Mouse (Mus musculus): Measurements from ENCODE around the gene Rcl1. TPM values are rescaled to one million over a fixed set of nuclear protein-coding genes. Genes with fewer than 3 reads are reported as not detected.

Gene Rcl1
- polyA plus RNA-seq, 1 experiment from 2014 or later = 36.1 TPM

DNA sequence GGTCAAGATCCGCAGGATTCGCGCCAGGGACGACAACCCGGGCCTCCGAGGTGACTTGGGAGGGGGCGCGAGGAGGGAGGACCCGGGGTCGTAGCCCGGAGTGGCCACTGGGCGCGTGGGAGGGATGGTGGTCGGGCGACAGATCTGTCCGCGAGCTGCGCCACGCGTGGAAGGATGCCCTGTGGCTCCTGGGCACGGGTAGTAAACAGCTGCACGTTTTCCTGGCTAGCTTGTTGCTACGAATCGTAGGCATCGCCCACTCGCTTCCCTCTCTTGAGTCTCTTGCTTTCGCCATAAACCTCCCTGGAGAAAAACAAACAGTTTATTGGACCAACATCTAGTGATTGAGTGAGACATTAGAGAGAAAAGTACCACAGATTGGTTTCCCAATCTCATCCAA lies 416 bp downstream of the Rcl1 start:
- Histone ChIP-seq H3K9ac (replicated peaks; ENCODE audit: low read depth, low read length) (peak overlapping the region; percentile 69), H3K9me3 (ENCODE audit: control insufficient read depth, low read length) (no peaks in the 10 kb centered on the region), H3K4me2 (ENCODE audit: low read depth, low read length) (peak overlapping the region; percentile 72), H3K36me3 (ENCODE audit: control insufficient read depth, insufficient read depth, low read length) (no peaks in the 10 kb centered on the region), H3K4me1 (ENCODE audit: control insufficient read depth, insufficient read depth, low read length) (peaks cover 8% of the 10 kb centered on the region; the same call in 1 of the 2 replicates), H3K27me3 (ENCODE audit: control insufficient read depth, insufficient read depth, low read length) (no peaks in the 10 kb centered on the region), H3K4me3 (ENCODE audit: low read depth, low read length) (peak overlapping the region; percentile 98), H3K27ac (ENCODE audit: low read depth, low read length) (0 out of 2 replicates have a peak overlapping the region, but pooled peaks have one; percentile 7)
- under 1% methylated on average over 27 of the region's 27 CpGs for WGBS
- ATAC-seq (ENCODE audit: low read depth) = peak; percentile 50

DNA sequence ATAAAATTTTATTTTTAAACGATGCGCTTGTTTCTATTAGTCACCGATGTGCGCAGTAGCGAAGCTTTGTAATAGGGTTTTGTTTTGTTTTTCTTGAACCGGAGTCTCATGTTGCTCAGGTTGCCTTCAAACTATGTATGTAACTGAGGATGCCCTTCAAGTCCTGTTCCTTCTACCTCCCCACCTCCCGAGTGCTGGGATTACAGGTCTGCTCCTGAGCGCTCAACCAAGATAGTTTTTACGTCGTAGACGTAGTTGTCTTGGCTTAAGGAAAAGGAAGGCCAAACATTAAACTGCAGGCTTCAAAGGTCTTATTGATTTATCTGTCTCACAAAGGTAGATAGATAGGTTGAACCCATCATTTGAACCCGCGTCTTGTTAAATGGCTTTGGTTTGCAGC lies 923 bp downstream of the Rcl1 start:
- H3K27me3 ChIP-seq (ENCODE audit: control insufficient read depth, insufficient read depth, low read length) = no peaks in the 10 kb centered on the region
- no peaks in the 10 kb centered on the region for H3K9me3 ChIP-seq (ENCODE audit: control insufficient read depth, low read length)
- peak overlapping the region; percentile 72 for H3K4me2 ChIP-seq (ENCODE audit: low read depth, low read length)
- 14% methylated on average over 13 of the region's 13 CpGs for WGBS
- no peaks in the 10 kb centered on the region for H3K36me3 ChIP-seq (ENCODE audit: control insufficient read depth, insufficient read depth, low read length)
- peak overlapping the region; percentile 69; the same call in 1 of the 2 replicates for H3K9ac ChIP-seq (replicated peaks; ENCODE audit: low read depth, low read length)
- peak overlapping the region; percentile 98 for H3K4me3 ChIP-seq (ENCODE audit: low read depth, low read length)
- ATAC-seq (ENCODE audit: low read depth) = no peak
- no peak overlapping the region for H3K27ac ChIP-seq (ENCODE audit: low read depth, low read length)
- peaks cover 8% of the 10 kb centered on the region; the same call in 1 of the 2 replicates for H3K4me1 ChIP-seq (ENCODE audit: control insufficient read depth, insufficient read depth, low read length)

GRCm38 (mm10) chr19:29105816-29106215 lies 4.6 kb downstream of the Rcl1 start:
- Histone ChIP-seq H3K9ac (replicated peaks; ENCODE audit: low read depth, low read length) (no peak overlapping the region), H3K9me3 (ENCODE audit: control insufficient read depth, low read length) (no peaks in the 10 kb centered on the region), H3K4me1 (ENCODE audit: control insufficient read depth, insufficient read depth, low read length) (peaks cover 3% of the 10 kb centered on the region; the same call in 1 of the 2 replicates), H3K27me3 (ENCODE audit: control insufficient read depth, insufficient read depth, low read length) (no peaks in the 10 kb centered on the region), H3K27ac (ENCODE audit: low read depth, low read length) (no peak overlapping the region), H3K36me3 (ENCODE audit: control insufficient read depth, insufficient read depth, low read length) (no peaks in the 10 kb centered on the region), H3K4me3 (ENCODE audit: low read depth, low read length) (no peak overlapping the region), H3K4me2 (ENCODE audit: low read depth, low read length) (no peak overlapping the region)
- WGBS = 94% methylated on average over 4 of the region's 4 CpGs
- no peak for ATAC-seq (ENCODE audit: low read depth)

DNA sequence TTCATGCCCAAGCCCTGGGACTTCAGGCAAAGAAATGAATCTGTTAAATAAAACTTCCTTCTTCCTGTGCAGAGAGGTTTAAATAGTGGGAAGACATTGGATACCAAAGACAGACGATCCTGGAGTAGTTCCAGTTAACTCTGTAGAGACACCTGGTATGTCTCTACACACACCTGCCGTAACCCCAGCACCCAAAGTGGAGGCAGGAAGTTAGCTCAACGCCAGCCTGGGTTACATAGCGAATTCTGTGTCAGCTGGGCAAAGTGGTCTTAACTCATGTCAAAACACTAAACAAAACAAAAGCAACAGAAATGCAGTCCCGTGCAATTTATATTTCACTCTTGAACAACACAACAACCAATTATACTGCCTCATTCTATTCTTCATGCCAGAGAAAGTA lies 5.1 kb downstream of the Rcl1 start:
- Histone ChIP-seq H3K4me3 (ENCODE audit: low read depth, low read length) (no peak overlapping the region), H3K9ac (replicated peaks; ENCODE audit: low read depth, low read length) (no peak overlapping the region), H3K27me3 (ENCODE audit: control insufficient read depth, insufficient read depth, low read length) (no peaks in the 10 kb centered on the region), H3K4me2 (ENCODE audit: low read depth, low read length) (no peak overlapping the region), H3K9me3 (ENCODE audit: control insufficient read depth, low read length) (no peaks in the 10 kb centered on the region), H3K4me1 (ENCODE audit: control insufficient read depth, insufficient read depth, low read length) (peaks cover 3% of the 10 kb centered on the region; the same call in 1 of the 2 replicates), H3K27ac (ENCODE audit: low read depth, low read length) (no peak overlapping the region), H3K36me3 (ENCODE audit: control insufficient read depth, insufficient read depth, low read length) (no peaks in the 10 kb centered on the region)
- ATAC-seq (ENCODE audit: low read depth) = no peak
- 92% methylated on average over 5 of the region's 5 CpGs for WGBS

DNA sequence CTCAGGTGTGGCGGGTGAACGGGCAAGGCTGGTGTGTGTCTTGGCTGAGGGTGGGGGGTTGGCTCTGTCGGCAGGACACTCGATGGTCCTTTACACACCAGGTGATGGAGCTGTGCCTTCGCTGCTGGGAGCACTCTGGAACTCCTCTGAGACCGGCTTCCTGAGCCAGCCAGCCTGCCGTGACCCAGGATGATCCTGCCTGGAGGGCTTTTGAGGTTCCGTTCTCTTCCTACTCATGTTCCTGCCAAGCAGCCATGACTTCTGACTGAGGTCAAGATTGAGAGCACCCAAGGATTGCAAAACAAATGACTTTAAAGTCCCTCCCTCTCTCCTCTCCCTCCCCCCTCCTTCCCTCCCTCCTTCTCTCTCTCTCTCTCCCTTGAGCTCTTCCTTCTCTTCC lies 11.5 kb downstream of the Rcl1 start:
- Histone ChIP-seq H3K27ac (ENCODE audit: low read depth, low read length) (no peak overlapping the region), H3K27me3 (ENCODE audit: control insufficient read depth, insufficient read depth, low read length) (no peaks in the 10 kb centered on the region), H3K4me2 (ENCODE audit: low read depth, low read length) (no peak overlapping the region), H3K4me3 (ENCODE audit: low read depth, low read length) (no peak overlapping the region), H3K9me3 (ENCODE audit: control insufficient read depth, low read length) (no peaks in the 10 kb centered on the region), H3K36me3 (ENCODE audit: control insufficient read depth, insufficient read depth, low read length) (no peaks in the 10 kb centered on the region), H3K4me1 (ENCODE audit: control insufficient read depth, insufficient read depth, low read length) (no peaks in the 10 kb centered on the region), H3K9ac (replicated peaks; ENCODE audit: low read depth, low read length) (no peak overlapping the region)
- WGBS = 83% methylated on average over 8 of the region's 8 CpGs
- ATAC-seq (ENCODE audit: low read depth) = no peak

DNA sequence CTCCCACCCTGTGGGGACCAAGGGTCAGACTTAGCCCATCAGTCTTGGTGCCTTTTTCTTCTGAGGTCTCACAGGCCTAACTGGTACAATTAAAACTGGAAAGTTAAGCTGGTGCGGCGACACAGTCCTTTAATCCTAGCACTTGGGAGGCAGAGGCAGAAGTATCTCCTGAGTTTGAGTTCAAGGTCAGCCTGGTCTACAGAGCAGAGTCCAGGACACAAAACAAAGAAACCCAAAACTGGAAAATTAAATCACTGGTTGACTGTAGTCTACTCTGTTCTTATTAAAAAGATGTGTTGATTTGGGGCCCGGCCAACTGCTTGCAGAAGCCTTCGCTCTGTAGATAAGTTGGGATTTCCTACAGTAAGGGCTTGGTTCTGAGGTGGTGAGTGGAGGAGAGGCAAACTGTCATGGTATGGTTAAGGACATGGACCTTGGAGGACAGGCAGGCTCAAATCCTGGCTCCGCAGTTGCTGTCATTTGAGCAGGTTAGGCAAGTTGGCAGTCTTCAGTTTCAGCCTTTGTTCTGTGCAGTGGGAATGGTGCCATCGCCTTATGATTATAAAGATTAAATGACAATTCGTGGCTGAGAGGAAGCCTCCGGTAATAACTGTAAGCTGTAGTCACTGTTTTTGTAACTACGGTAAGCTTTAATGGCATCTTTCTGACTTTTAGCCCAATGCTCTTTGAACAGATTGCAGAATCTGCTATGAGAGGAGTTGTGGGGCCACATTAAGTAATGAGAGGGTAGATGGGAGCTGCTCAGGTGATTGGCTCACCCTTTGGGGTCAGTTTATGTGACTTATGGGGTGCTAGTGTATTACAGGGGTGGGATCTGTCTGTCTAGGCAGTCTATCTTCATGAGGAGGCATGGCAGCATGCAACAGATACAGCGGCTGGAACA lies 12.8 kb downstream of the Rcl1 start:
- no peak overlapping the region for H3K4me2 ChIP-seq (ENCODE audit: low read depth, low read length)
- no peak for ATAC-seq (ENCODE audit: low read depth)

GRCm38 (mm10) chr19:29116796-29117195 lies 15.6 kb downstream of the Rcl1 start:
- Histone ChIP-seq H3K27me3 (ENCODE audit: control insufficient read depth, insufficient read depth, low read length) (no peaks in the 10 kb centered on the region), H3K4me2 (ENCODE audit: low read depth, low read length) (no peak overlapping the region), H3K4me3 (ENCODE audit: low read depth, low read length) (no peak overlapping the region), H3K9me3 (ENCODE audit: control insufficient read depth, low read length) (no peaks in the 10 kb centered on the region), H3K9ac (replicated peaks; ENCODE audit: low read depth, low read length) (no peak overlapping the region), H3K4me1 (ENCODE audit: control insufficient read depth, insufficient read depth, low read length) (no peaks in the 10 kb centered on the region), H3K27ac (ENCODE audit: low read depth, low read length) (no peak overlapping the region), H3K36me3 (ENCODE audit: control insufficient read depth, insufficient read depth, low read length) (peaks cover 4% of the 10 kb centered on the region; the same call in 1 of the 2 replicates)
- no peak for ATAC-seq (ENCODE audit: low read depth)
- 75% methylated on average over 6 of the region's 6 CpGs for WGBS

More for the DNA sequence above, 12.8 kb downstream of the Rcl1 start:
- peaks cover 4% of the 10 kb centered on the region; the same call in 1 of the 2 replicates for H3K36me3 ChIP-seq (ENCODE audit: control insufficient read depth, insufficient read depth, low read length)
- H3K27ac ChIP-seq (ENCODE audit: low read depth, low read length) = no peak overlapping the region
- H3K4me3 ChIP-seq (ENCODE audit: low read depth, low read length) = no peak overlapping the region
- WGBS = 96% methylated on average over 10 of the region's 10 CpGs
- no peaks in the 10 kb centered on the region for H3K4me1 ChIP-seq (ENCODE audit: control insufficient read depth, insufficient read depth, low read length)
- no peak overlapping the region for H3K9ac ChIP-seq (replicated peaks; ENCODE audit: low read depth, low read length)
- H3K27me3 ChIP-seq (ENCODE audit: control insufficient read depth, insufficient read depth, low read length) = no peaks in the 10 kb centered on the region
- no peaks in the 10 kb centered on the region for H3K9me3 ChIP-seq (ENCODE audit: control insufficient read depth, low read length)

DNA sequence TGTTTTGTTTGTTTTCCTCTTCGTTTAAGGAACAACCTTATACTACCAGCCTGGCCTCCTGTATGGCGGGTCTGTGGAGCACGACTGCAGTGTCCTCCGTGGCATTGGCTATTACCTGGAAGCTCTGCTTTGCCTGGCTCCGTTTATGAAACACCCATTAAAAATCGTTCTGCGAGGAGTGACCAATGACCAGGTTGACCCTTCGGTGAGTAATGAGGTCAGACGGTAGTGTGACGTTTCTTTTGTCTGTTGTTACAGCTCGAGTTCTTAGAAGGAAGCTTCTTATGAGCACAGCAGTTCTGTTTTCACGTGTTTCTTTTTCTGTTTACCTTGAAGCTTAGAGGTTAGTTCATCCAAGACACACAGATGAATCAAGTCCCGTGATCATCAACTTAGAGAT lies 17.0 kb downstream of the Rcl1 start:
- Histone ChIP-seq H3K4me2 (ENCODE audit: low read depth, low read length) (no peak overlapping the region), H3K4me3 (ENCODE audit: low read depth, low read length) (no peak overlapping the region), H3K9ac (replicated peaks; ENCODE audit: low read depth, low read length) (no peak overlapping the region), H3K4me1 (ENCODE audit: control insufficient read depth, insufficient read depth, low read length) (no peaks in the 10 kb centered on the region), H3K9me3 (ENCODE audit: control insufficient read depth, low read length) (no peaks in the 10 kb centered on the region), H3K27ac (ENCODE audit: low read depth, low read length) (no peak overlapping the region), H3K27me3 (ENCODE audit: control insufficient read depth, insufficient read depth, low read length) (no peaks in the 10 kb centered on the region), H3K36me3 (ENCODE audit: control insufficient read depth, insufficient read depth, low read length) (peaks cover 4% of the 10 kb centered on the region; the same call in 1 of the 2 replicates)
- 89% methylated on average over 13 of the region's 13 CpGs for WGBS
- no peak for ATAC-seq (ENCODE audit: low read depth)

DNA sequence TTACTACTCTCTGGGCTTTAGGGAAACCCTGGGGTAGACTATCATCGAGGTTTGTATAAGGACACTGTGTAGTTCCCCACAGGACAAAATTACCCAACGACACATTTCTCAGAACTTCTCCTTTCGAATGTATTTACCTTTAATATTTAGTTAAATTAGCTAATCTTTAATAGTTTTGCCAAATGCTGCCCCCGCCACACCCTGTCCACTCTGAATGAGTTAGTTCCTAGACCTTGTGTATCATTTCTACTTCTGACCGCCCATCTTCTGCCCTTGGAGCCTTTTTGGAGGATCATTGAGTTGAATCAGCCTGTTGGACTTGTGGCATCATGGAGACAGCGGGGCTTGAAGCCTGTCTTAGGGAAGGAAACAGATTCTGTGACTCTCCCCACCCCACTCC lies 19.1 kb downstream of the Rcl1 start:
- WGBS = 98% methylated on average over 6 of the region's 6 CpGs
- ATAC-seq (ENCODE audit: low read depth) = no peak
- peaks cover 4% of the 10 kb centered on the region; the same call in 1 of the 2 replicates for H3K36me3 ChIP-seq (ENCODE audit: control insufficient read depth, insufficient read depth, low read length)

More for the DNA sequence above, 19.1 kb downstream of the Rcl1 start:
- H3K4me2 ChIP-seq (ENCODE audit: low read depth, low read length) = no peak overlapping the region
- H3K27ac ChIP-seq (ENCODE audit: low read depth, low read length) = no peak overlapping the region
- no peak overlapping the region for H3K4me3 ChIP-seq (ENCODE audit: low read depth, low read length)
- H3K4me1 ChIP-seq (ENCODE audit: control insufficient read depth, insufficient read depth, low read length) = no peaks in the 10 kb centered on the region
- no peaks in the 10 kb centered on the region for H3K27me3 ChIP-seq (ENCODE audit: control insufficient read depth, insufficient read depth, low read length)
- no peak overlapping the region for H3K9ac ChIP-seq (replicated peaks; ENCODE audit: low read depth, low read length)
- H3K9me3 ChIP-seq (ENCODE audit: control insufficient read depth, low read length) = no peaks in the 10 kb centered on the region
